Mouse (Mus musculus): ENCODE data around the gene Retreg1.

Gene Retreg1

GRCm38 (mm10) chr15:26008621-26009020 is 165.6 kb downstream of the Retreg1 start:
- no peak for DNase-seq (ENCODE audit: low spot score)

DNA sequence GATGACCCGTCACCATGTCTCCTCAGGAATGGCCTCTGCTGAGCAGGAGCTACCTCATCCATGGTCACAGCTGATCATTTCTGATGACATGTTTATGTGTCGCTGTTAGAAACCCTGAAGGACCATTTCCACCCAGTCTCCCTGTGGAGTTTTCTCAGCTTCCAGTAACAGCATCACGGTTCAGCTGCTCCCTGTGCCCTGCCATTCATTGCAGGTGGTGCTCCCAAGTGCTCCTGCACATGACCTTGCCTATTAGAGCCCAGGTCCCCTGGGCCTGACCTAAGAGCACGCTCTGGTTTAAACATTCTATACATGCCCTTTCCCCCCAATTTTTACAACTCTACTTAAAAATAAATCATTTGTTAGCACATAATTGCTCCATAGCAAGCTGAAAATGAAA is 169.9 kb downstream of the Retreg1 start:
- DNase-seq (ENCODE audit: low spot score) = no peak

GRCm38 (mm10) chr15:26015979-26016665 is 173.1 kb downstream of the Retreg1 start:
- no peak for DNase-seq (ENCODE audit: low spot score)

DNA sequence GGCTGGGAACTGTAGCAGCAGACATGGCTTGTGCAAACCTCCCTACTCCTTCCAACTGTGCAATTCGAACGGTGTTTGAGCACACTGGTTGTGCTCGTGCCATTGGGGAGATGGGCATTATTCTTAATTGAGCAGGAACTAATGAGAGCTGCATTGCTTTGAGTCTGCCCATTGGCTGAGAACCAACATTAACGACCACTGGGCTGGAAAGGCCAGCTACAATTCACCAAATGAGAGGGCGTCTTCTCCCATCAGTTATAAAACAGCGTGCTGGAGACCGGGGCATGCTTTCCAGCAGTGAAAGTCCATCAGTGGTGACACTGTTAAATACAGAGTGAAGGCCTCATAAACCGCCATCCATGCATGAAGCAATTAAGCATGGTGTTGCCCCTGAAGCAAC is 178.7 kb downstream of the Retreg1 start:
- no peak for DNase-seq (ENCODE audit: low spot score)

DNA sequence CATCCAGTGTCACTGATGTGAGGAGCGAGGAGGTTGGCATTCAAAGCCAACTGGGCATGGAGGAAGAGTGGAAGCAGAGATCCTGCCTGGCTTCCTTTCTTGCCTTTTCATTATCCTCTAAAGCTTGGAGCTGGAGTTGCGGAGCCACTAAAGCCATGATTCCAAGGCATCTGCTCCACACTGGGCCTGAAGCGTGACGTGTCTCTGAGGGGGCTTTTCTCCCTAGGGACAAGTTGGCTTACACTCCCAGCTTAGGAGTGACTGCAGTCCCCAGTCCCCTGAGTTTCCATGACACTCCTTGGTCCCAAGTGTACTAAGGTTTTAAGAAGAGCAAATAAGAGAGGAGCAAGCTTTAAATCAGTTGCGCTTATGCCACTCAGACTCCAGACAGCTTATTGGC is 179.7 kb downstream of the Retreg1 start:
- DNase-seq (ENCODE audit: low spot score) = no peak

All from layer of hippocampus, adult 11-12 months (tissue).